Mouse (Mus musculus) adrenal gland, postnatal 0 days (tissue): ENCODE results near the gene Gphb5. TPM values are rescaled to one million over a fixed set of nuclear protein-coding genes. Genes with fewer than 3 reads are reported as not detected.

Experiments
- polyA plus RNA-seq: library from polyadenylated mRNA; unstranded; fragments of >200 nt; fragmentation: Nextera tagmentation; extraction: Ambion mirVana; gene quantifications from 2 replicates; pipeline ENCODE4 v1.2.1, GENCODE M21; 2015

Gphb5 gene
- not detected in 2 replicates for polyA plus RNA-seq

DNA sequence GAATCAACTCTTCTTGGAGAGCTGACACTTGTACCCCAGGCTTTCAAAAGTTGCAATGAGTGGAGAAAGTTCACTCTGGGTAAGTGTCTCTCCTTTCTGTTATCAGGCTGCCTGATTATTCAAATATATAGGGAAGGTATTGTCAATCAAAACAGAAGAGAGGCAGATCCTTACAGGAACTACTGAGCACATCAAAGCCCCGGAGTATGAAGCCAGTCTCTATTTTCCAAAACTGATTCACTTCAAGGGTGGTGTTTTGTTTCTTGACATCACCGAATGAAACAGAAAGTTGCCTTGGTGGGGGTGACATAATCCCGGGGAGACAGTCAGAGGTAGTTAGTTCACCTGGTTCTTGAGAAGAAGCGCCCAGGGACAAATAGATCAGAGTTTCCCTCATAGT, at the start of gene Gphb5:
Gene Gphb5, minus strand, starts transcription at position 101 of the 400 bp plus-strand sequence.

Other genes with a start within 250 kb of the Gphb5 start
- gene Kcnh5, start 239.4 kb downstream of the Gphb5 start, polyA plus RNA-seq: 0.09 and 0.14 TPM in 2 replicates
- gene Rhoj, start 108.5 kb downstream of the Gphb5 start, polyA plus RNA-seq: 42.6 and 47.5 TPM in 2 replicates
- gene Ppp2r5e, start 179.5 kb upstream of the Gphb5 start, polyA plus RNA-seq: 9.4 and 11.2 TPM in 2 replicates